Mouse (Mus musculus) liver, embryonic 18 days (tissue): Measurements from ENCODE around the gene Cst6. TPM values are rescaled to one million over a fixed set of nuclear protein-coding genes. Genes with fewer than 3 reads are reported as not detected.

Experiments
- polyA plus RNA-seq: library from polyadenylated mRNA; depleted of rRNA; stranded (reverse); fragments of >200 nt; gene quantifications from 2 replicates; pipeline ENCODE4 v1.2.3, GENCODE M21; 2012; rRNA removed

Gene Cst6
- 0.26 and 0.34 TPM in 2 replicates for polyA plus RNA-seq

DNA sequence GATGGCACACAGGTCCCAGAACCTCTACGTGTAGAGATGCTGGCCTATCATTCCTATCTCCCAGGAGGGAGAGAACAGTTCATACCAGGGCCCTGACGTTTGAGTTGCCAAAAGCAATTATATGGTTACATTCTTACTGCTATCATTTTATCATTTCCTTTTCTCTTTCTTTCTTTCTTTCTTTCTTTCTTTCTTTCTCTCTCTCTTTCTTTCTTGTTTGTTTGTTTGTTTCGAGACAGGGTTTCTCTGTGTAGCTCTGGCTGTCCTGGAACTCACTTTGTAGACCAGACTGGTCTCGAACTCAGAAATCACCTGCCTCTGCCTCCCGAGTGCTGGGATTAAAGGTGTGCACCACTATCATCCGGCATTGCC is at the start of gene Cst6:
Gene Cst6 (minus strand): TSS at position 73 of the 372 bp plus-strand sequence.

DNA sequence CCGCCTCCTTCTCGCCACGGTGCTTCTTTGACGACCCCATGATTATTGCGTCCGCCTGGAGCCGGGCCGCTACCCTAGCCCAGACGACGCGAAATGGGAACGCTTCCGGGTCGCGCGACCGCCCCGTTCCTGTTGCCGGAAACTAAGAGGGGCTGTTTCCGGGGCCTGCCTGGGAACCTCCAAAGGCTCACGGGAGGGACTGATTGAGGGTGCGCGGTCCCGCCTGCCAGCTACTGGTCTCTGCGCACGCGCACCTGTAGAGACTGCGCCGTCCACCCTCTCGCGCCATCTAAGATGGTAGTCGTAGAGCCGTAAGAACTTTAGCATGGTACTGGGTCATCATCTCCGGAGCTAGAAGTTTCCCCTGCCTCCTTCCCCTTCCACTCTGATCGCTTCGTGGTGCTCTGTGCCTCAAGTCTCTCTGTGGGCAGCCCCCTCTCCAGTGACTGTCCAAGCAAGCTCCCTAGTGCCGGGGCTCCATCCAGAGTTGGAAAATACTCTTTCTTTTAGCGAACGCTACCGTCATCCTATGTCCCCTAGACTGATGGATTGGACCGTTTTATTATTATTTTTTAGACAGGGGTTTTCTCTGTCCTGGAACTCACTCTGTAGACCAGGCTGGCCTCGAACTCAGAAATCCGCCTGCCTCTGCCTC is 39.3 kb upstream of the Cst6 start, which contains the start of gene Sart1:
Gene Sart1 (minus strand): TSS at position 116 of the 655 bp plus-strand sequence.

DNA sequence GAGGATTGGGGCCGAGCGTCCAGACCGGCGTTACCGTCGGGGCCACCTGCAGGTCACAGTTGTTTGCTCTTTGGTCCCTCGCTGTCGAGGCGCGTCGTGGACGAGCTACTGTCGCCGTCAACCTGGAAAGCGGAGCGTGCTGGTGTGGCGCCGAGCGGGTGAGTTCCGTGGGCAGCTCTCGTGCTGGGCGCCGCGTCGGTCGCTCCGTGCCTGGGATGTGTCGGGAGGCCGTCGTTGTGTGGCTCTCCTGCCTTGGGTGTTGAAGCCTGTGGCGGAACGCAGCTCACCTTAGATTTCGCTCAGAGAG is 17.6 kb upstream of the Cst6 start, which contains the start of gene Banf1:
Gene Banf1 (minus strand): TSS at position 116 of the 307 bp plus-strand sequence.

DNA sequence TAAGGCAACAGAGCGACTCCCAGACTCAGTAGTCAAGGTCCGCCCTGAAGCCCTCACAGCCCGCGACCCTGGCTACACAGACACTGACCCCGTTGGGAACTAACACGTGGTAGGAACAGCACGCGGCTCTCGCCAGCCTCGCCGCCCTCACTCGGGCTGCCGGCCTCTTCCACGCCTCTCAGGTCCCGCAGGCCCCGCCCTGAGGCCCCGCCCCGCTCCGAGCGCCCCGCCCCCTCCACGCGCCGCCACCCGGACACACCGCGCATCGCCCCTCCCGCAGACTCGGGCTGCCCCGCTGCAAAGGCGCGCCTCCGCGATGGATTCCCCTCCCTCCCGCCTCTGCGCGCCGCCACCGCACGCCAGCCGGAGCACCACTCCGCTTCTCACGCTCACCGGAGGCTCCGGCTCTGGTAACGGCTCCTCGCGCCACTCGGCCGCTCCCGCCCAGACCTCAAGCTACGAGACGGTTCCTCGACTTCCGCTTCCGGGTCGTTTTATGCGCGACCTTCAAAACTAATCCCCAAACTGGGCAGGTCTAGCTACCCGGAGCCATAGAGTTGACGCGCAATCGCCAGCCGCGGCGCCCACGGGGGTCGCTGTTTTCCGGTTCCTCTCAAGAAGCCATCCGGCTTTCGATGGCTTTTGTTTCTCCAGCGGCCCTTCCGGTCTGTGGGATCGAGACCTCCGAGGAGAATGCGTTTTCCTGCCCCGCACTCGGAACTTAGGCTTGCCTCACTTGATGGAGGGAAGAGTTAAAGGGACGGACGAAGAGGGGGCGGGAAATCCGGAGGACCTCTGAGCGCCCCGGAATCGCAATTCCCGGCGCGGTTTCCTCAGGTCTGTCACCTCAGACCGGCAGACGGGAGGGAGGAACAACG is 17.0 kb upstream of the Cst6 start, which contains the start of gene Eif1ad:
Gene Eif1ad (plus strand): TSS at position 567 of the 878 bp plus-strand sequence.

DNA sequence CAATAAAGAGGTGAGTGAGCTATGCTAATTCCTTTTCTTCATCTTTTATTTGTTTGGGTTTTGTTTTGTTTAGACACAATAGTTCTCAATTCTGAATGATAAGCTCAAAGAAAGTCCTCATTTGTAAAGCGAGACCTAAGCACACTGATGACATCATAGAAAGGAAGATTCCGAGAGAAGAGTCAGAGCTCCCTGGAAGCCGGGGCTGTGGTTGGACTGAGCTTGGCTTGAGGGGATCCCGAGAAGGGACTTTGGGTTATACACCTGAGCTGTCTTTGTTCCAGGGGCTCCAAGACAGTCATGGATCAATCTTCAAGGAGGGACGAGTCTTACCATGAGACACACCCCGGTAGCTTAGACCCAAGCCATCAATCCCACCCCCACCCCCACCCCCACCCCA is 13.9 kb downstream of the Cst6 start, which contains the start of gene Catsper1:
Gene Catsper1 (plus strand): TSS at position 301 of the 400 bp plus-strand sequence.

DNA sequence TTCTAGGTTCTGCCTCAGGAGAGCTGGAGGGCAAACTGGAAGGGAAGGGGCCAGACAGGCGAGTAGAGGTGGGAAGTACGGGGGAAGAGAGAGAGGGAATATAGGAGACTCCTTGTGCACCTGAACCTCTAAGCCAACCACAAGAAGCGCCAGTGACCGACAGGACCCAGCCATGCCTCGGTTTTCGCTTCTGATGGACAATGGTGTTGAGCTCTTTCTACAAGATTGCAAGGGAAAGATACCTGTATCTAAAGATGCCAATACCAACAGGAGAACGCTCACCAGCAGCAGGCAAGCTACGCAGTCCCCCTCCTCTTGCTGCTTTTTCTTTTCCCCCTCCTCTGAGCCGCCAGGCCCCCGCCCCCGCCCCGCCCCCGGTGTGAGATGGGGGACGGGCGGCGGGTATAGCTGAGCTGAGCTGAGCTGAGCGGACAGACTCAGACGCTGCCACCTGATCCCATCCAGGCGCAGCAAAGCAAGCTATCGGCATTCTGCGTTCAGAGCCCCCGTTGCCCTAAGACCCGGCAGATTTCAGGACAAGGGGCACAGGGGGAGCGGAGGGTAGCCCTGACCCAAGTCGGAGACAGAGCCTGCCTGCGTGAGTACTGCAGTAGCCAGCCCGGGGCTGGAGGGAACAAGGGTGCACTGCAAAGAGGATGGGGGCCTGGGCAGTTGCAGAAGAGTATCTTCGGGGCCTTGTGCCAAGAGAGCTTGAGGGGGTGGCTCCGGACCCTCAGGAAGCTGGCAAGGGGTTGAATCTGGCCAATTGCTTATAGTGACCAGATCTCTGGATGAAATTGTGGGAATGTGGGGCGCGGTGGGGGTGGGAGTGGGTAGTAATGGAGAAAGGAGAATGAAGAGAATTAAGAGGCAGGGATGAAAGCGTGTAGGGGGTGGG is 51.2 kb downstream of the Cst6 start, which contains the start of gene Gal3st3:
Gene Gal3st3 (plus strand): TSS at position 429 of the 898 bp plus-strand sequence.

DNA sequence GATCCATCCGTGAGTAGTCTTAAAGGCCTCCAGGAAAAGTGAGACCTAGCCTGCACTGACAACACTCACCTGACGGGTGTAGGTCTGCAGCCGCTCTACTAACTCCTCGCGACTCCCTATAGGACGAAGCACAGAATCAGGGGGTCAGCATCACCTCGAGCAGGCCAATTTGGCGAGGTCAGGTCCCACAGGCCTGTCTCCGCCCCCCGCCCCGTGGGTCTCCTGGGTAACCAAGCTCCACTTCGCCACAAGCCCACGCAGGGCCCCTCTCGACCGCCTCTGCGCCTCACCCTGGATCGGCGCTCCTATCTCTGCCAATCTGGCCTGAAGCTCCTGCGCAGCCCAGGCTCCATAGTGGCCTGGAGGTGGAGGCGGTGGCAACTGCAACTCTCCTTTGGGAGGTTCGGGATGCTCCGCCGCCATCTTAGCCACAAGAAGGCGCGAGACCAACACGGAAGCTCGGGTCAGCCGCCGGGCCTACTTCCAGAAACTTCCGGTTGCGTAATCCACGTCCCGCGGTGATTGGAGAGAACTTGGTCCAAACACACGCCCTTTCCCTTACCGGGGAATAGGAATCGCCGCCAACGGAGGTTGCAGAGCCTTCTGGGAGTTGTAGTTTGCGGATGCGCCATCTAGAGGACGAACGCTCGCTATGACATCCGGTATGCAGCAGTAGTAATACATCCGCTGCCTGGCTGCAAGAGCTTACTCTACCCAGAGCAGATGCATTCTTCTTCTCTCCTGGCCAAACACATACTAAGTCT is 54.2 kb downstream of the Cst6 start, which contains the start of gene Sf3b2:
Gene Sf3b2 (minus strand): TSS at position 484 of the 764 bp plus-strand sequence.

Other genes starting within 250 kb of the Cst6 start
- 57.1 and 59.3 TPM in 2 replicates for gene Rab1b, start 242.5 kb downstream of the Cst6 start, polyA plus RNA-seq
- gene Klc2, start 231.0 kb downstream of the Cst6 start, polyA plus RNA-seq: 3.6 and 4.7 TPM in 2 replicates
- 4.7 and 5.9 TPM in 2 replicates for gene Pacs1, start 76.5 kb downstream of the Cst6 start, polyA plus RNA-seq
- 39.5 and 46.2 TPM in 2 replicates for gene Sf3b2, start 54.1 kb downstream of the Cst6 start, polyA plus RNA-seq
- not detected in 2 replicates for gene Gal3st3, start 51.2 kb downstream of the Cst6 start, polyA plus RNA-seq
- gene Catsper1, start 13.8 kb downstream of the Cst6 start, polyA plus RNA-seq: not detected in 2 replicates
- gene Eif1ad, start 17.2 kb upstream of the Cst6 start, polyA plus RNA-seq: 14.5 and 15.1 TPM in 2 replicates
- gene Banf1, start 17.6 kb upstream of the Cst6 start, polyA plus RNA-seq: 88.4 and 89.0 TPM in 2 replicates
- gene Sart1, start 39.1 kb upstream of the Cst6 start, polyA plus RNA-seq: 17.2 and 21.0 TPM in 2 replicates
- gene Tsga10ip, start 53.0 kb upstream of the Cst6 start, polyA plus RNA-seq: 0.08 and 0.10 TPM in 2 replicates
- gene Drap1, start 75.4 kb upstream of the Cst6 start, polyA plus RNA-seq: 58.1 and 59.6 TPM in 2 replicates
- 18.6 TPM in 2 replicates for gene AI837181, start 75.6 kb upstream of the Cst6 start, polyA plus RNA-seq
- not detected in 2 replicates for gene Fosl1, start 98.0 kb upstream of the Cst6 start, polyA plus RNA-seq
- gene Ccdc85b, start 108.3 kb upstream of the Cst6 start, polyA plus RNA-seq: 1.1 and 1.2 TPM in 2 replicates
- gene Fibp, start 111.0 kb upstream of the Cst6 start, polyA plus RNA-seq: 28.7 and 31.9 TPM in 2 replicates
- gene Ctsw, start 118.9 kb upstream of the Cst6 start, polyA plus RNA-seq: 0.58 and 0.87 TPM in 2 replicates
- gene Efemp2, start 124.4 kb upstream of the Cst6 start, polyA plus RNA-seq: 10.1 and 10.4 TPM in 2 replicates
- 13.3 and 13.4 TPM in 2 replicates for gene Mus81, start 138.8 kb upstream of the Cst6 start, polyA plus RNA-seq
- gene Cfl1, start 140.9 kb upstream of the Cst6 start, polyA plus RNA-seq: 367 and 388 TPM in 2 replicates
- 0.47 and 0.61 TPM in 2 replicates for gene 1700020D05Rik, start 154.2 kb upstream of the Cst6 start, polyA plus RNA-seq
- gene Snx32, start 161.0 kb upstream of the Cst6 start, polyA plus RNA-seq: 4.5 and 5.8 TPM in 2 replicates
- 0.04 and 0.05 TPM in 2 replicates for gene Ovol1, start 211.1 kb upstream of the Cst6 start, polyA plus RNA-seq
- 2.0 and 2.5 TPM in 2 replicates for gene Ap5b1, start 218.5 kb upstream of the Cst6 start, polyA plus RNA-seq